Mouse (Mus musculus): Measurements from ENCODE around the gene Spdef.

GRCm38 (mm10) chr17:27702518-27702917 lies 26.2 kb downstream of the Spdef start:
- TF ChIP-seq CTCF (IDR thresholded peaks at IDR 0.05; ENCODE audit: borderline replicate concordance, insufficient read depth, low read depth, low read length) (peak; percentile 74), POLR2A (IDR thresholded peaks at IDR 0.05; ENCODE audit: borderline replicate concordance, insufficient read depth, low read length) (no peak)

Measured in cerebellum, adult 2 months (tissue).